Mouse (Mus musculus) intestine, embryonic 14.5 days (tissue): ENCODE data around the gene Ptprcap. TPM values are rescaled to one million over a fixed set of nuclear protein-coding genes. Genes with fewer than 3 reads are reported as not detected.
A peak's percentile ranks its signal among the peaks of the same experiment; 100 is the strongest.

Source experiments
- ATAC-seq: fragments of 200-750 bp; cut with Nextera tagmentation; replicated peaks from 2 replicates; pipeline ENCODE4 v1.8.0; 2017; ENCODE audit warnings: low read depth, moderate number of reproducible peaks, moderate TSS enrichment, moderate library complexity; ENCODE audit not compliant: low FRiP score, low TSS enrichment
- DNase-seq: peaks from one replicate; pipeline ENCODE4 v3.0.0-alpha.2; 2018; ENCODE audit warnings: low spot score
- H3K27ac ChIP-seq: fragments of 300-500 bp; sonication (generic); 2 replicates; pipeline ENCODE4 v1.5.1; 2014; ENCODE audit warnings: low read depth, mild to moderate bottlenecking, control low read depth
- H3K27me3 ChIP-seq: fragments of 300-500 bp; sonication (generic); replicated peaks from 2 replicates; pipeline ENCODE4 v1.6.1; 2014; ENCODE audit warnings: low read length, control low read depth; ENCODE audit not compliant: control insufficient read depth, insufficient read depth
- H3K36me3 ChIP-seq: fragments of 300-500 bp; sonication (generic); 2 replicates; pipeline ENCODE4 v1.6.1; 2014; ENCODE audit warnings: low read length, control low read depth; ENCODE audit not compliant: control insufficient read depth, insufficient read depth
- H3K4me1 ChIP-seq: fragments of 300-500 bp; sonication (generic); replicated peaks from 2 replicates; pipeline ENCODE4 v1.6.1; 2014; ENCODE audit warnings: low read length, control low read depth, mixed read lengths; ENCODE audit not compliant: control insufficient read depth, insufficient read depth
- H3K4me2 ChIP-seq: fragments of 300-500 bp; sonication (generic); 2 replicates; pipeline ENCODE4 v1.6.1; 2014; ENCODE audit warnings: low read length
- H3K4me3 ChIP-seq: fragments of 300-500 bp; sonication (generic); 2 replicates; pipeline ENCODE4 v1.5.1; 2014; ENCODE audit warnings: low read depth, low read length, control low read depth, mixed read lengths
- H3K9ac ChIP-seq: fragments of 300-500 bp; sonication (generic); 2 replicates; pipeline ENCODE4 v1.6.1; 2014; ENCODE audit warnings: mild to moderate bottlenecking, low read length
- H3K9me3 ChIP-seq: fragments of 300-500 bp; sonication (generic); 2 replicates; pipeline ENCODE4 v1.6.1; 2016; ENCODE audit warnings: low read length, control low read depth; ENCODE audit not compliant: control insufficient read depth
- WGBS: fragments of 180-500 bp; shearing (Covaris S2); extraction: QIAGEN DNeasy Blood & Tissue Kit; methylation state at CpG from one replicate; pipeline ENCODE4 v1.1.7; 2014; 5-methylcytosine and 5-hydroxymethylcytosine counted together
- polyA plus RNA-seq: library from polyadenylated mRNA; unstranded; fragments of >200 nt; fragmentation: Nextera tagmentation; extraction: Ambion mirVana; gene quantifications from 2 replicates; pipeline ENCODE4 v1.2.1, GENCODE M21; 2014

Ptprcap gene
- 3.1 and 3.3 TPM in 2 replicates for polyA plus RNA-seq

- ATAC-seq = no peak
- Histone ChIP-seq H3K9me3 (no peaks in the 10 kb centered on the region), H3K9ac (no peak within 1 kb of the TSS), H3K4me1 (peaks cover 11% of the 10 kb centered on the region), H3K27ac (no peak within 1 kb of the TSS), H3K4me3 (no peak within 1 kb of the TSS), H3K4me2 (no peak within 1 kb of the TSS), H3K27me3 (no peaks in the 10 kb centered on the region), H3K36me3 (peaks cover 55% of the 10 kb centered on the region)
- DNase-seq = no peak
- 71% methylated on average over 11 of the region's 11 CpGs for WGBS
These were observed at the start of gene Ptprcap for GRCm38 (mm10) chr19:4153232-4153654. Ptprcap (plus strand) TSS chr19:4153604.

- Histone ChIP-seq H3K4me2 (no peak overlapping the region), H3K27me3 (peaks cover 23% of the 10 kb centered on the region), H3K36me3 (no peaks in the 10 kb centered on the region), H3K9me3 (no peaks in the 10 kb centered on the region), H3K4me1 (peaks cover 16% of the 10 kb centered on the region; the same call in 1 of the 2 replicates), H3K9ac (no peak overlapping the region), H3K27ac (no peak overlapping the region), H3K4me3 (no peak overlapping the region)
- 68% methylated on average over 3 of the region's 3 CpGs for WGBS
- ATAC-seq (no peak), DNase-seq (no peak)
These were observed 49.6 kb upstream of the Ptprcap start for GRCm38 (mm10) chr19:4103792-4104191.

GRCm38 (mm10) chr19:4104675-4105194 is 48.7 kb upstream of the Ptprcap start:
- DNase-seq (no peak), ATAC-seq (no peak)
- WGBS = 94% methylated on average over 16 of the region's 16 CpGs
- Histone ChIP-seq H3K27ac (no peak overlapping the region), H3K9ac (no peak overlapping the region), H3K9me3 (no peaks in the 10 kb centered on the region), H3K4me1 (peaks cover 11% of the 10 kb centered on the region; the same call in 1 of the 2 replicates), H3K4me3 (no peak overlapping the region), H3K27me3 (peaks cover 23% of the 10 kb centered on the region), H3K36me3 (no peaks in the 10 kb centered on the region), H3K4me2 (no peak overlapping the region)

- 90% methylated on average over 14 of the region's 14 CpGs for WGBS
- H3K4me2 ChIP-seq = no peak overlapping the region
- H3K27ac ChIP-seq = no peak overlapping the region
- no peak overlapping the region for H3K4me3 ChIP-seq
- no peak for DNase-seq
- peaks cover 4% of the 10 kb centered on the region; the same call in 1 of the 2 replicates for H3K36me3 ChIP-seq
- peaks cover 9% of the 10 kb centered on the region for H3K27me3 ChIP-seq
- H3K9me3 ChIP-seq = no peaks in the 10 kb centered on the region
- H3K4me1 ChIP-seq = no peaks in the 10 kb centered on the region
- ATAC-seq = no peak
- H3K9ac ChIP-seq = no peak overlapping the region
These were observed 46.8 kb upstream of the Ptprcap start for GRCm38 (mm10) chr19:4106654-4107053.

- Histone ChIP-seq H3K4me1 (peaks cover 4% of the 10 kb centered on the region; the same call in 1 of the 2 replicates), H3K4me2 (no peak overlapping the region), H3K27ac (no peak overlapping the region), H3K9me3 (no peaks in the 10 kb centered on the region), H3K9ac (no peak overlapping the region), H3K4me3 (no peak overlapping the region), H3K36me3 (peaks cover 22% of the 10 kb centered on the region), H3K27me3 (no peaks in the 10 kb centered on the region)
- no peak for ATAC-seq
- 88% methylated on average over 9 of the region's 9 CpGs for WGBS
- DNase-seq = no peak
These were observed 44.9 kb upstream of the Ptprcap start for GRCm38 (mm10) chr19:4108535-4108934.

GRCm38 (mm10) chr19:4112063-4112960 is 41.1 kb upstream of the Ptprcap start:
- Histone ChIP-seq H3K36me3 (peaks cover 56% of the 10 kb centered on the region), H3K9ac (no peak overlapping the region), H3K4me2 (no peak overlapping the region), H3K4me1 (peaks cover 9% of the 10 kb centered on the region; the same call in 1 of the 2 replicates), H3K27ac (no peak overlapping the region), H3K27me3 (no peaks in the 10 kb centered on the region), H3K4me3 (no peak overlapping the region), H3K9me3 (no peaks in the 10 kb centered on the region)
- WGBS = 95% methylated on average over 26 of the region's 26 CpGs
- ATAC-seq (no peak), DNase-seq (no peak)

- no peak overlapping the region for H3K9ac ChIP-seq
- no peak for DNase-seq
- H3K4me3 ChIP-seq = no peak overlapping the region
- H3K36me3 ChIP-seq = peaks cover 66% of the 10 kb centered on the region
- peaks cover 9% of the 10 kb centered on the region; the same call in 1 of the 2 replicates for H3K4me1 ChIP-seq
- 0 out of 2 replicates have a peak overlapping the region, but pooled peaks have one; percentile 9 for H3K4me2 ChIP-seq
- H3K27ac ChIP-seq = peak overlapping the region; percentile 24; the same call in 1 of the 2 replicates
- H3K9me3 ChIP-seq = no peaks in the 10 kb centered on the region
- no peak; the same call in 1 of the 2 replicates for ATAC-seq
- no peaks in the 10 kb centered on the region for H3K27me3 ChIP-seq
- WGBS = 63% methylated on average over 13 of the region's 13 CpGs
These were observed 40.1 kb upstream of the Ptprcap start for GRCm38 (mm10) chr19:4113186-4113805.

GRCm38 (mm10) chr19:4113806-4114230 is 39.6 kb upstream of the Ptprcap start:
- no peak overlapping the region for H3K4me3 ChIP-seq
- H3K27me3 ChIP-seq = no peaks in the 10 kb centered on the region
- H3K36me3 ChIP-seq = peaks cover 69% of the 10 kb centered on the region
- ATAC-seq (peak; percentile 73), DNase-seq (peak; percentile 65)
- 0 out of 2 replicates have a peak overlapping the region, but pooled peaks have one; percentile 9 for H3K4me2 ChIP-seq
- peaks cover 9% of the 10 kb centered on the region; the same call in 1 of the 2 replicates for H3K4me1 ChIP-seq
- no peak overlapping the region for H3K9ac ChIP-seq
- 22% methylated on average over 5 of the region's 5 CpGs for whole genome bisulfite sequencing
- H3K9me3 ChIP-seq = no peaks in the 10 kb centered on the region
- H3K27ac ChIP-seq = peak overlapping the region; percentile 24; the same call in 1 of the 2 replicates
